ENCODE assay signal across 8 mouse cellular contexts in the genomic region with DNA sequence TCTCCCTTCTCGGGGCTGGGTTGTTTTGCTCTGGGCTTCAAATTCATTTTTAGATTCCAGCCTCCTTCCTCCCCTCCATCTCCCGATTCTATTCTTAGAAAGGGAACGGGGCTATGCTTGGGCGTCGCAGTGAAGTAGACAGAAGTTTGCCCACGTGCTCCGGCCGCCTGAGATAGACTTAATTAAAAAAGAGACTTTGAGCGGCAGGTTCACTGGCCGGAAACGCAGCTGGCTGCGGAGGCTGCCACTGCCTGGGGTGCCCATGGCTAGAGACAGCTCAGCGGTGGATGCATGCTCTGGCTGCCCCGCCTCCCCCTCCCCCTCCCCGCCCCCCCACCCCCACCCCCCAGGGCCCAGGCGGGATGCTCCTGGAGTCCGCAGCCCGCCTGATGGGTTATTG. TPM values are rescaled to one million over a fixed set of nuclear protein-coding genes. Genes with fewer than 3 reads are reported as not detected.
DNase-seq lines count a peak whose midpoint lies in the region; ATAC-seq lines count a peak whose summit lies in the region.

No protein-coding gene starts in this region.

- no peaks in the 10 kb centered on the region for H3K9me3 ChIP-seq in heart, embryonic 12.5 days (replicated peaks)
- H3K9me3 ChIP-seq in limb, embryonic 12.5 days: 0 out of 2 replicates have a peak, but pooled peaks cover 5% of the 10 kb centered on the region
- no peaks in the 10 kb centered on the region for H3K9me3 ChIP-seq in neural tube, embryonic 14.5 days (ENCODE audit: control insufficient read depth, low read length)

- H3K36me3 ChIP-seq in heart, embryonic 12.5 days: no peaks in the 10 kb centered on the region
- no peaks in the 10 kb centered on the region for H3K36me3 ChIP-seq in limb, embryonic 12.5 days
- H3K36me3 ChIP-seq in neural tube, embryonic 14.5 days (ENCODE audit: control insufficient read depth, insufficient read depth, low read length): no peaks in the 10 kb centered on the region

- peaks cover 12% of the 10 kb centered on the region; the same call in 1 of the 2 replicates for H3K27me3 ChIP-seq in heart, embryonic 12.5 days (replicated peaks)
- H3K27me3 ChIP-seq in limb, embryonic 12.5 days: peaks cover 28% of the 10 kb centered on the region
- H3K27me3 ChIP-seq in neural tube, embryonic 14.5 days (ENCODE audit: control insufficient read depth, insufficient read depth, low read length): no peaks in the 10 kb centered on the region

- WGBS in heart, embryonic 12.5 days: 2% methylated on average over 16 of the region's 18 CpGs
- 3% methylated on average over 15 of the region's 18 CpGs for WGBS in limb, embryonic 12.5 days
- WGBS in neural tube, embryonic 14.5 days: 1% methylated on average over 15 of the region's 18 CpGs

- DNase-seq in adrenal gland, postnatal 10 days: peak; percentile 39
- no peak for DNase-seq in adrenal gland, adult 18-20 months (ENCODE audit: low spot score in 2 of 2)
- peak; percentile 15 for DNase-seq in fibroblast of lung, adult 2 months (ENCODE audit: low read depth)
- DNase-seq in kidney, adult 8-10 months: peak; percentile 50 to 64
- no peak for DNase-seq in urinary bladder, postnatal 25 days (ENCODE audit: low spot score)

- peak overlapping the region; percentile 78 for H3K27ac ChIP-seq in heart, embryonic 12.5 days (ENCODE audit: poor library complexity, severe bottlenecking)
- H3K27ac ChIP-seq in limb, embryonic 12.5 days: no peak overlapping the region
- no peak overlapping the region; the same call in 1 of the 2 replicates for H3K27ac ChIP-seq in neural tube, embryonic 14.5 days (ENCODE audit: low read depth, low read length)

- H3K4me2 ChIP-seq in heart, embryonic 12.5 days: peak overlapping the region; percentile 65
- peak overlapping the region; percentile 53 for H3K4me2 ChIP-seq in limb, embryonic 12.5 days
- H3K4me2 ChIP-seq in neural tube, embryonic 14.5 days (ENCODE audit: low read depth, low read length): peak overlapping the region; percentile 37; the same call in 1 of the 2 replicates

- peak overlapping the region; percentile 46; the same call in 1 of the 2 replicates for H3K9ac ChIP-seq in heart, embryonic 12.5 days
- 0 out of 2 replicates have a peak overlapping the region, but pooled peaks have one; percentile 27 for H3K9ac ChIP-seq in limb, embryonic 12.5 days (replicated peaks)
- no peak overlapping the region for H3K9ac ChIP-seq in neural tube, embryonic 14.5 days (replicated peaks; ENCODE audit: low read depth, low read length)

- ATAC-seq in heart, embryonic 12.5 days (ENCODE audit: insufficient number of reproducible peaks, low FRiP score): peak; percentile 56; the same call in 1 of the 2 replicates
- ATAC-seq in limb, embryonic 12.5 days (ENCODE audit: insufficient number of reproducible peaks, insufficient read depth, low FRiP score, low TSS enrichment, low read depth): peak; percentile 50; the same call in 1 of the 2 replicates
- ATAC-seq in neural tube, embryonic 14.5 days (ENCODE audit: low read depth): peak; percentile 84

- peaks cover 27% of the 10 kb centered on the region for H3K4me1 ChIP-seq in heart, embryonic 12.5 days (replicated peaks)
- peaks cover 16% of the 10 kb centered on the region for H3K4me1 ChIP-seq in limb, embryonic 12.5 days (replicated peaks)
- H3K4me1 ChIP-seq in neural tube, embryonic 14.5 days (ENCODE audit: control insufficient read depth, insufficient read depth, low read length): 0 out of 2 replicates have a peak, but pooled peaks cover 2% of the 10 kb centered on the region

- H3K4me3 ChIP-seq in heart, embryonic 12.5 days: peak overlapping the region; percentile 26
- H3K4me3 ChIP-seq in limb, embryonic 12.5 days (replicated peaks): peak overlapping the region; percentile 18
- H3K4me3 ChIP-seq in neural tube, embryonic 14.5 days (ENCODE audit: low read depth, low read length): no peak overlapping the region

RNA-seq across cellular contexts. Expression of a gene that starts 31.2 kb away (rescaled TPM):
- total RNA-seq in adrenal gland, postnatal 10 days (2021): 100 to 1,000 TPM in 1 of 2 experiments, 10 to 100 TPM in 1; 83.1 to 111 TPM
- total RNA-seq in adrenal gland, adult 18-20 months (2021): 10 to 100 TPM; 39.1 to 86.4 TPM
- polyA plus RNA-seq in heart, embryonic 12.5 days (2016; fragmentation: Nextera tagmentation; extraction: Ambion mirVana): 4.0 and 4.5 TPM in 2 replicates
- polyA plus RNA-seq in limb, embryonic 12.5 days (2016; fragmentation: Nextera tagmentation; extraction: Ambion mirVana): 3.3 and 4.0 TPM in 2 replicates
- 5.6 and 6.8 TPM in 2 replicates for polyA plus RNA-seq in neural tube, embryonic 14.5 days (2014; fragmentation: Nextera tagmentation; extraction: Ambion mirVana)

Comparison
In these comparisons a context has a peak if more than half of its experiments do, and no peak if none do; other contexts are left out.
1. DNase-seq: peak in adrenal gland, postnatal 10 days (single experiment), fibroblast of lung, adult 2 months (single experiment) and kidney, adult 8-10 months (2 of 2); none in adrenal gland, adult 18-20 months (0 of 2) and urinary bladder, postnatal 25 days (single experiment).
2. Peak in every context shown above with its lines, with median percentiles within 50 percentile points of each other: ATAC-seq and H3K4me2 ChIP-seq.